Mouse (Mus musculus): ENCODE results near the gene Bloc1s5. TPM values are rescaled to one million over a fixed set of nuclear protein-coding genes. Genes with fewer than 3 reads are reported as not detected.

Bloc1s5 gene
- polyA plus RNA-seq, 1 experiment from 2014 or later: 26.0 TPM

GRCm38 (mm10) chr13:38587350-38587749 is 47.6 kb downstream of the Bloc1s5 start:
- Histone ChIP-seq H3K4me1 (replicated peaks) (no peaks in the 10 kb centered on the region), H3K4me3 (no peak overlapping the region), H3K9me3 (no peaks in the 10 kb centered on the region), H3K4me2 (no peak overlapping the region), H3K27ac (no peak overlapping the region), H3K36me3 (no peaks in the 10 kb centered on the region), H3K27me3 (no peaks in the 10 kb centered on the region), H3K9ac (no peak overlapping the region)
- 94% methylated on average over 5 of the region's 5 CpGs for WGBS
- no peak for ATAC-seq (ENCODE audit: low FRiP score)

GRCm38 (mm10) chr13:38586451-38586850 is 48.5 kb downstream of the Bloc1s5 start:
- 88% methylated on average over 4 of the region's 4 CpGs for whole genome bisulfite sequencing
- no peaks in the 10 kb centered on the region for H3K27me3 ChIP-seq

GRCm38 (mm10) chr13:38582768-38583167 is 52.1 kb downstream of the Bloc1s5 start:
- Histone ChIP-seq H3K4me3 (no peak overlapping the region), H3K9ac (no peak overlapping the region), H3K27ac (no peak overlapping the region), H3K36me3 (no peaks in the 10 kb centered on the region), H3K9me3 (no peaks in the 10 kb centered on the region), H3K4me1 (replicated peaks) (no peaks in the 10 kb centered on the region), H3K27me3 (no peaks in the 10 kb centered on the region), H3K4me2 (no peak overlapping the region)
- no peak for ATAC-seq (ENCODE audit: low FRiP score)
- WGBS: 86% methylated on average over 3 of the region's 3 CpGs

More at GRCm38 (mm10) chr13:38586451-38586850, 48.5 kb downstream of the Bloc1s5 start:
- H3K4me3 ChIP-seq: no peak overlapping the region
- no peaks in the 10 kb centered on the region for H3K4me1 ChIP-seq (replicated peaks)
- no peaks in the 10 kb centered on the region for H3K36me3 ChIP-seq
- H3K27ac ChIP-seq: no peak overlapping the region
- H3K9me3 ChIP-seq: no peaks in the 10 kb centered on the region
- no peak overlapping the region for H3K9ac ChIP-seq
- no peak for ATAC-seq (ENCODE audit: low FRiP score)
- no peak overlapping the region for H3K4me2 ChIP-seq

GRCm38 (mm10) chr13:38580601-38581457 is 54.1 kb downstream of the Bloc1s5 start:
- no peak overlapping the region for H3K4me3 ChIP-seq
- H3K9ac ChIP-seq: no peak overlapping the region
- ATAC-seq (ENCODE audit: low FRiP score): no peak
- no peaks in the 10 kb centered on the region for H3K9me3 ChIP-seq
- no peaks in the 10 kb centered on the region for H3K27me3 ChIP-seq
- no peak overlapping the region for H3K27ac ChIP-seq
- 72% methylated on average over 11 of the region's 11 CpGs for WGBS
- no peak overlapping the region for H3K4me2 ChIP-seq
- no peaks in the 10 kb centered on the region for H3K36me3 ChIP-seq
- no peaks in the 10 kb centered on the region for H3K4me1 ChIP-seq (replicated peaks)

- no peak overlapping the region for H3K27ac ChIP-seq
- no peak overlapping the region for H3K4me2 ChIP-seq
- no peaks in the 10 kb centered on the region for H3K4me1 ChIP-seq (replicated peaks)
- no peak overlapping the region for H3K4me3 ChIP-seq
- no peaks in the 10 kb centered on the region for H3K36me3 ChIP-seq
- H3K9me3 ChIP-seq: no peaks in the 10 kb centered on the region
- H3K9ac ChIP-seq: no peak overlapping the region
- 85% methylated on average over 25 of the region's 25 CpGs for WGBS
- ATAC-seq (ENCODE audit: low FRiP score): no peak
- H3K27me3 ChIP-seq: no peaks in the 10 kb centered on the region
These were observed 54.8 kb downstream of the Bloc1s5 start for GRCm38 (mm10) chr13:38579971-38580600.

- Histone ChIP-seq H3K9me3 (no peaks in the 10 kb centered on the region), H3K4me1 (replicated peaks) (no peaks in the 10 kb centered on the region), H3K9ac (no peak overlapping the region), H3K4me3 (no peak overlapping the region), H3K27ac (no peak overlapping the region), H3K27me3 (no peaks in the 10 kb centered on the region), H3K4me2 (no peak overlapping the region), H3K36me3 (no peaks in the 10 kb centered on the region)
- 80% methylated on average over 3 of the region's 3 CpGs for WGBS
- no peak for ATAC-seq (ENCODE audit: low FRiP score)
These were observed 60.2 kb downstream of the Bloc1s5 start for GRCm38 (mm10) chr13:38574668-38575067.

- no peak for ATAC-seq (ENCODE audit: low FRiP score)
- WGBS: 89% methylated on average over 1 of the region's 1 CpGs
These were observed 61.6 kb downstream of the Bloc1s5 start for GRCm38 (mm10) chr13:38573281-38573680.

GRCm38 (mm10) chr13:38565245-38565644 is 69.7 kb downstream of the Bloc1s5 start:
- H3K4me2 ChIP-seq: no peak overlapping the region
- no peak for ATAC-seq (ENCODE audit: low FRiP score)
- no peaks in the 10 kb centered on the region for H3K27me3 ChIP-seq
- no peak overlapping the region for H3K4me3 ChIP-seq
- no peaks in the 10 kb centered on the region for H3K4me1 ChIP-seq (replicated peaks)
- no peak overlapping the region for H3K9ac ChIP-seq
- 84% methylated on average over 4 of the region's 4 CpGs for WGBS
- H3K27ac ChIP-seq: no peak overlapping the region
- no peaks in the 10 kb centered on the region for H3K36me3 ChIP-seq
- H3K9me3 ChIP-seq: peaks cover 5% of the 10 kb centered on the region; the same call in 1 of the 2 replicates

More at GRCm38 (mm10) chr13:38573281-38573680, 61.6 kb downstream of the Bloc1s5 start:
- Histone ChIP-seq H3K36me3 (no peaks in the 10 kb centered on the region), H3K4me3 (no peak overlapping the region), H3K9me3 (no peaks in the 10 kb centered on the region), H3K9ac (no peak overlapping the region), H3K27ac (no peak overlapping the region), H3K4me2 (no peak overlapping the region), H3K27me3 (no peaks in the 10 kb centered on the region), H3K4me1 (replicated peaks) (no peaks in the 10 kb centered on the region)

GRCm38 (mm10) chr13:38554611-38555010 is 80.3 kb downstream of the Bloc1s5 start:
- ATAC-seq (ENCODE audit: low FRiP score): no peak
- Histone ChIP-seq H3K27ac (no peak overlapping the region), H3K4me3 (no peak overlapping the region), H3K9ac (no peak overlapping the region), H3K9me3 (no peaks in the 10 kb centered on the region), H3K4me2 (no peak overlapping the region), H3K27me3 (no peaks in the 10 kb centered on the region), H3K36me3 (no peaks in the 10 kb centered on the region), H3K4me1 (replicated peaks) (no peaks in the 10 kb centered on the region)
- WGBS: 85% methylated on average over 11 of the region's 11 CpGs

- WGBS: 78% methylated on average over 3 of the region's 3 CpGs
- Histone ChIP-seq H3K27ac (no peak overlapping the region), H3K9me3 (no peaks in the 10 kb centered on the region)
These were observed 80.7 kb downstream of the Bloc1s5 start for GRCm38 (mm10) chr13:38554210-38554609.

GRCm38 (mm10) chr13:38548681-38549080 is 86.2 kb downstream of the Bloc1s5 start:
- no peaks in the 10 kb centered on the region for H3K36me3 ChIP-seq
- H3K27me3 ChIP-seq: no peaks in the 10 kb centered on the region
- 80% methylated on average over 5 of the region's 5 CpGs for WGBS
- no peak overlapping the region for H3K9ac ChIP-seq
- H3K4me2 ChIP-seq: no peak overlapping the region
- no peak for ATAC-seq (ENCODE audit: low FRiP score)
- H3K9me3 ChIP-seq: no peaks in the 10 kb centered on the region
- H3K27ac ChIP-seq: no peak overlapping the region
- H3K4me3 ChIP-seq: no peak overlapping the region
- no peaks in the 10 kb centered on the region for H3K4me1 ChIP-seq (replicated peaks)

More at GRCm38 (mm10) chr13:38554210-38554609, 80.7 kb downstream of the Bloc1s5 start:
- ATAC-seq (ENCODE audit: low FRiP score): no peak
- H3K4me2 ChIP-seq: no peak overlapping the region
- no peak overlapping the region for H3K9ac ChIP-seq
- H3K27me3 ChIP-seq: no peaks in the 10 kb centered on the region
- no peak overlapping the region for H3K4me3 ChIP-seq
- no peaks in the 10 kb centered on the region for H3K4me1 ChIP-seq (replicated peaks)
- no peaks in the 10 kb centered on the region for H3K36me3 ChIP-seq

GRCm38 (mm10) chr13:38547717-38548116 is 87.2 kb downstream of the Bloc1s5 start:
- H3K4me2 ChIP-seq: no peak overlapping the region
- no peak overlapping the region for H3K27ac ChIP-seq
- no peaks in the 10 kb centered on the region for H3K9me3 ChIP-seq
- H3K27me3 ChIP-seq: no peaks in the 10 kb centered on the region
- H3K4me3 ChIP-seq: no peak overlapping the region
- ATAC-seq (ENCODE audit: low FRiP score): no peak
- H3K4me1 ChIP-seq (replicated peaks): no peaks in the 10 kb centered on the region
- H3K9ac ChIP-seq: no peak overlapping the region
- H3K36me3 ChIP-seq: no peaks in the 10 kb centered on the region
- 90% methylated on average over 5 of the region's 5 CpGs for whole genome bisulfite sequencing

All from hindbrain, embryonic 13.5 days (tissue).